Mouse (Mus musculus) MEL (cell line): ENCODE data around the gene Tmem107. TPM values are rescaled to one million over a fixed set of nuclear protein-coding genes. Genes with fewer than 3 reads are reported as not detected.

Experiments used
- DNase-seq: peaks from one replicate; pipeline ENCODE4 v3.0.0; 2011; ENCODE audit warnings: low read depth, low spot score
- H3K27ac ChIP-seq: 2 replicates; pipeline ENCODE4 v1.5.1; 2012; ENCODE audit warnings: low read depth, mild to moderate bottlenecking, control low read depth, low read length, moderate library complexity; ENCODE audit not compliant: control insufficient read depth
- H3K27me3 ChIP-seq, 2 experiments: fragments of 150-350 bp in 1 of 2; sonication (generic) in 1 of 2; 2 replicates each; pipeline ENCODE4 v1.6.1; 2012; ENCODE audit warnings: low read length in 2 of 2, mild to moderate bottlenecking in 2 of 2, improper control_type of control experiment in 1 of 2, moderate library complexity in 1 of 2; ENCODE audit not compliant: insufficient read depth in 2 of 2, control insufficient read depth in 1 of 2
- H3K36me3 ChIP-seq, 2 experiments: 2 replicates each; pipeline ENCODE4 v1.6.1; 2012 to 2014; ENCODE audit warnings: low read length in 2 of 2, improper control_type of control experiment in 1 of 2, inconsistent platforms in 1 of 2, mild to moderate bottlenecking in 1 of 2; ENCODE audit not compliant: insufficient read depth in 2 of 2, control insufficient read depth in 1 of 2
- H3K4me1 ChIP-seq, 2 experiments: fragments of 150-350 bp in 1 of 2; sonication (generic) in 1 of 2; 2 replicates each; pipeline ENCODE4 v1.6.1; 2012; ENCODE audit warnings: low read length in 2 of 2, improper control_type of control experiment in 1 of 2, mild to moderate bottlenecking in 1 of 2; ENCODE audit not compliant: insufficient read depth in 2 of 2, control insufficient read depth in 1 of 2
- H3K4me3 ChIP-seq, 2 experiments: fragments of 150-350 bp in 1 of 2; sonication (generic) in 1 of 2; 2 replicates each; pipeline ENCODE4 v1.5.1; 2012; ENCODE audit warnings: low read depth in 2 of 2, low read length in 2 of 2, mild to moderate bottlenecking in 2 of 2, moderate library complexity in 2 of 2, control low read depth in 1 of 2, improper control_type of control experiment in 1 of 2; ENCODE audit not compliant: control insufficient read depth in 1 of 2, insufficient read depth in 1 of 2
- H3K79me2 ChIP-seq: 2 replicates; pipeline ENCODE4 v1.6.1; 2012; ENCODE audit warnings: mild to moderate bottlenecking, low read length, moderate library complexity; ENCODE audit not compliant: control insufficient read depth, poor library complexity, insufficient read depth
- H3K9ac ChIP-seq: 2 replicates; pipeline ENCODE4 v1.6.1; 2012; ENCODE audit warnings: low read depth, mild to moderate bottlenecking, control low read depth, low read length, moderate library complexity; ENCODE audit not compliant: control insufficient read depth, poor library complexity, severe bottlenecking
- H3K9me3 ChIP-seq: fragments of 150-350 bp; sonication (generic); replicated peaks from 2 replicates; pipeline ENCODE4 v1.6.1; 2012; ENCODE audit warnings: mild to moderate bottlenecking, low read length, improper control_type of control experiment, moderate library complexity; ENCODE audit not compliant: insufficient read depth
- BHLHE40 ChIP-seq: IDR thresholded peaks from 2 replicates; pipeline ENCODE4 v1.6.1; 2012; ENCODE audit warnings: low read depth, mild to moderate bottlenecking, inconsistent platforms, low read length, improper control_type of control experiment, borderline replicate concordance
- CHD2 ChIP-seq: IDR thresholded peaks from 2 replicates; pipeline ENCODE4 v1.6.1; 2011; ENCODE audit warnings: low read length, improper control_type of control experiment
- CTCF ChIP-seq, 3 experiments: IDR thresholded peaks in 2 of 3; conservative IDR thresholded peaks in 1 of 3; 2 replicates each; pipeline ENCODE4 v1.5.1; 2011 to 2012; ENCODE audit warnings: low read length in 3 of 3, low read depth in 2 of 3, mild to moderate bottlenecking in 2 of 3, improper control_type of control experiment in 1 of 3, inconsistent platforms in 1 of 3, mixed read lengths in 1 of 3, moderate library complexity in 1 of 3; ENCODE audit not compliant: control insufficient read depth in 1 of 3, insufficient read depth in 1 of 3, poor library complexity in 1 of 3, severe bottlenecking in 1 of 3
- EP300 ChIP-seq, 2 experiments: IDR thresholded peaks; 2 replicates each; pipeline ENCODE4 v1.6.1; 2011; ENCODE audit warnings: improper control_type of control experiment in 2 of 2, low read length in 2 of 2, low read depth in 1 of 2, mild to moderate bottlenecking in 1 of 2
- ETS1 ChIP-seq: IDR thresholded peaks from 2 replicates; pipeline ENCODE4 v1.6.1; 2012; ENCODE audit warnings: low read depth, mild to moderate bottlenecking, inconsistent platforms, low read length, improper control_type of control experiment, moderate library complexity
- GABPA ChIP-seq: IDR thresholded peaks from 2 replicates; pipeline ENCODE4 v1.6.1; 2012; ENCODE audit warnings: low read depth, mild to moderate bottlenecking, inconsistent platforms, low read length, improper control_type of control experiment, moderate library complexity
- JUND ChIP-seq: IDR thresholded peaks from 2 replicates; pipeline ENCODE4 v1.6.1; 2011; ENCODE audit warnings: low read depth, mild to moderate bottlenecking, improper control_type of control experiment, low read length
- MAFK ChIP-seq: IDR thresholded peaks from 2 replicates; pipeline ENCODE4 v1.6.1; 2011; ENCODE audit warnings: low read depth, mild to moderate bottlenecking, low read length, improper control_type of control experiment, borderline replicate concordance
- MAX ChIP-seq: IDR thresholded peaks from 2 replicates; pipeline ENCODE4 v1.6.1; 2011; ENCODE audit warnings: low read length, improper control_type of control experiment
- MAZ ChIP-seq: IDR thresholded peaks from 2 replicates; pipeline ENCODE4 v1.6.1; 2012; ENCODE audit warnings: low read depth, mild to moderate bottlenecking, inconsistent platforms, low read length, improper control_type of control experiment
- NRF1 ChIP-seq: IDR thresholded peaks from 2 replicates; pipeline ENCODE4 v1.6.1; 2014; ENCODE audit warnings: low read depth, mild to moderate bottlenecking, inconsistent platforms, low read length, improper control_type of control experiment, moderate library complexity; ENCODE audit not compliant: poor library complexity, insufficient read depth, severe bottlenecking
- RCOR1 ChIP-seq: IDR thresholded peaks from 2 replicates; pipeline ENCODE4 v1.6.1; 2012; ENCODE audit warnings: low read depth, mild to moderate bottlenecking, inconsistent platforms, low read length, improper control_type of control experiment
- SIN3A ChIP-seq: IDR thresholded peaks from 2 replicates; pipeline ENCODE4 v1.6.1; 2012; ENCODE audit warnings: low read length, improper control_type of control experiment, inconsistent platforms
- SMC3 ChIP-seq: IDR thresholded peaks from 2 replicates; pipeline ENCODE4 v1.6.1; 2011; ENCODE audit warnings: low read depth, low read length, improper control_type of control experiment
- TCF12 ChIP-seq: IDR thresholded peaks from 2 replicates; pipeline ENCODE4 v1.6.1; 2014; ENCODE audit warnings: low read depth, mild to moderate bottlenecking, inconsistent platforms, low read length, improper control_type of control experiment, moderate library complexity
- USF2 ChIP-seq, 2 experiments: IDR thresholded peaks; 2 replicates each; pipeline ENCODE4 v1.6.1; 2011 to 2012; ENCODE audit warnings: improper control_type of control experiment in 2 of 2, low read length in 2 of 2, borderline replicate concordance in 1 of 2, inconsistent platforms in 1 of 2, low read depth in 1 of 2, mild to moderate bottlenecking in 1 of 2; ENCODE audit not compliant: insufficient read depth in 1 of 2
- ZKSCAN1 ChIP-seq: IDR thresholded peaks from 2 replicates; pipeline ENCODE4 v1.6.1; 2012; ENCODE audit warnings: low read depth, mild to moderate bottlenecking, inconsistent platforms, low read length, improper control_type of control experiment, moderate library complexity
- polyA plus RNA-seq, 2 experiments: library from polyadenylated mRNA; stranded (reverse) in 1 of 2; unstranded in 1 of 2; fragments of >175 nt in 1 of 2; fragments of >200 nt in 1 of 2; gene quantifications; 2 replicates each; pipeline versions ENCODE4 v1.2.1 to v1.2.4; 2012; ENCODE audit warnings: low replicate concordance in 2 of 2, low read depth in 1 of 2; ENCODE audit not compliant: insufficient read length in 2 of 2, insufficient read depth in 1 of 2, missing spikeins in 1 of 2
- total RNA-seq: library from RNA; depleted of rRNA; stranded (reverse); fragments of 300-350 nt; gene quantifications from 2 replicates; pipeline ENCODE4 v1.2.3, GENCODE M21; 2012

Tmem107 gene
- total and polyA plus RNA-seq, 3 experiments, result 47.0 to 79.5 TPM; not detected in 1

DNA sequence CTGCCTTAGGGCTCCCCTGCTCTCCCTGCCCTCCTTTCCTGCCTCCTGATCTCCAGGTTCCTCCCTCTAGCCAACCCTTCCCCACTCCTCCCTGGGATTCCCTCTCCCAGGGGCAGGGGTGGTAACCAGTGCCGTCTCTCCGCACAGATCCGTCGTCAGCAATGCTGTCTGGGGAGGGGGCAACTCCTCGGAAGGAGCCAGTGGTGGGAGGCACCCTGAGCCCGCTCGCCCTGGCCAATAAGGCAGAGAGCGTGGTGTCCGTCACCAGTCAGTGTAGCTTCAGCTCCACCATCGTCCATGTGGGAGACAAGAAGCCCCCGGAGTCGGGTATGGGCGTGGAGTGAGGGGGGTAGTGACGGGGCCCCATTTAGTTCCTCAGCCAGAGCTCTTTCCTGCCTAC lies 33.9 kb downstream of the Tmem107 start:
- no peaks in the 10 kb centered on the region for H3K9me3 ChIP-seq
- TF ChIP-seq ZKSCAN1, result no peak
- no peak for TF ChIP-seq CHD2
- TF ChIP-seq NRF1, result no peak
- no peak for TF ChIP-seq SIN3A
- no peak for TF ChIP-seq TCF12
- TF ChIP-seq USF2 (IDR thresholded peaks at IDR 0.05; ENCODE audit: borderline replicate concordance in 1 of 2, insufficient read depth in 1 of 2, low read depth in 1 of 2, low read length in 2 of 2), result no peak
- no peak for TF ChIP-seq BHLHE40
- TF ChIP-seq RCOR1, result no peak
- no peak for TF ChIP-seq MAFK
- no peak for TF ChIP-seq EP300 (IDR thresholded peaks at IDR 0.05; ENCODE audit: low read depth in 1 of 2, low read length in 2 of 2)
- TF ChIP-seq GABPA, result no peak
- no peak for TF ChIP-seq ETS1
- TF ChIP-seq CTCF (IDR thresholded peaks at IDR 0.05 in 2 of 3, conservative IDR thresholded peaks at IDR 0.05 in 1 of 3; ENCODE audit: control insufficient read depth in 1 of 3, insufficient read depth in 1 of 3, low read depth in 2 of 3, low read length in 3 of 3, poor library complexity in 1 of 3, severe bottlenecking in 1 of 3), result no peak
- TF ChIP-seq JUND, result no peak
- TF ChIP-seq, all 39 proteins: peak for 0
- Histone ChIP-seq H3K9ac (no peak overlapping the region), H3K4me1 (peaks cover 2 to 8% of the 10 kb centered on the region in 2 experiments; a peak in 2 of 4 replicates), H3K4me3 (no peak overlapping the region), H3K27ac (no peak overlapping the region), H3K27me3 (no peaks in the 10 kb centered on the region), H3K79me2 (peaks cover 8% of the 10 kb centered on the region; the same call in 1 of the 2 replicates), H3K36me3 (peaks cover 0 to 6% of the 10 kb centered on the region in 2 experiments; a peak in 2 of 4 replicates)
- no peak for DNase-seq

DNA sequence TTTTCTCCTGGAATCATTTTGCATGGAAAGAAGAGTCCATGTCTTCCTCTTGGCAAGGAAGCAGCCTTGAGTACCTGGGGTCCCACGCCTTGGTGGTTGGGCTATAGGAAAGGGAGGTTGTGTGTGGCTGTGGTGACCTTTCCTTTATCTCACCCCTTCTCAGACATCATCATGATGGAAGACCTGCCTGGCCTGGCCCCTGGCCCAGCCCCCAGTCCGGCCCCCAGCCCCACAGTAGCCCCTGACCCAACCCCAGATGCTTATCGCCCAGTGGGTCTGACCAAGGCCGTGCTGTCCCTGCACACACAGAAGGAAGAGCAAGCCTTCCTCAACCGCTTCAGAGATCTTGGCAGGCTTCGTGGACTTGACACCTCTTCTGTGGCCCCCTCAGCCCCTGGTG lies 34.6 kb downstream of the Tmem107 start:
- H3K36me3 ChIP-seq, result peaks cover 0 to 7% of the 10 kb centered on the region in 2 experiments; a peak in 2 of 4 replicates
- no peak overlapping the region for H3K9ac ChIP-seq
- no peak for DNase-seq
- no peak overlapping the region for H3K4me3 ChIP-seq
- no peaks in the 10 kb centered on the region for H3K9me3 ChIP-seq
- H3K27me3 ChIP-seq, result no peaks in the 10 kb centered on the region
- H3K4me1 ChIP-seq, result peaks cover 1 to 10% of the 10 kb centered on the region in 2 experiments; a peak in 2 of 4 replicates
- peaks cover 5% of the 10 kb centered on the region; the same call in 1 of the 2 replicates for H3K79me2 ChIP-seq
- H3K27ac ChIP-seq, result no peak overlapping the region
- TF ChIP-seq MAZ, result no peak
- no peak for TF ChIP-seq MAX
- no peak for TF ChIP-seq EP300 (IDR thresholded peaks at IDR 0.05; ENCODE audit: low read depth in 1 of 2, low read length in 2 of 2)
- no peak for TF ChIP-seq SMC3
